17 mouse cellular contexts compared by ENCODE assay signal in the genomic region with DNA sequence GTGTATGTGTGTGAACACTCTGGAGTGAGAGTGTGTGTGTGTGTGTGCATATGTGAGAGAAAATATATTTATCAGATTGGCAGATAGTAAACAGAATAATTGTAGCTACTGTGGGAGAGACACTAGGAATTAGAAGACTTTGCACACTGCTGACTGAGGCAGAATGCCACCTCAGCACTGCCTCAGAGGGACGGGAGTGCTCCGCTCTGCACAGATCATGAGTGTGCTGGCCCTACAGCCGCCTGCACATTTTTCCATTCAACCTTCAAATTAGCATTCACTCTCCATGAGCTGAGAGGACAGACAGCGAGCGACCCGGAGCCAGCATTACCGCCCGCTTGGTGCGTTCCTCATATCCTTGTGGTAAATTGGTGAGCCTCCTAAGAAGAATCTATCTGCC.
DNase-seq lines count a peak whose midpoint lies in the region; ATAC-seq and TF ChIP-seq lines count a peak whose summit lies in the region.
"Had no signal": no experiment of that assay in that cellular context is flagged by ENCODE, and none has a peak within 500 bp of the region (broad histone marks: within the 10 kb centered on the region; RNA-seq: fewer than 3 reads in every experiment).

No protein-coding gene starts in this region.

- no peaks in the 10 kb centered on the region for H3K27me3 ChIP-seq in forebrain, embryonic 15.5 days
- no peaks in the 10 kb centered on the region for H3K27me3 ChIP-seq in forebrain, embryonic 13.5 days
- no peaks in the 10 kb centered on the region for H3K27me3 ChIP-seq in hindbrain, postnatal 0 days (ENCODE audit: insufficient read depth, low read length)
- H3K27me3 ChIP-seq: CH12.LX; embryonic facial prominence, embryonic 15.5 days had no signal

- no peak overlapping the region for H3K9ac ChIP-seq in forebrain, embryonic 15.5 days (replicated peaks)
- H3K9ac ChIP-seq in forebrain, embryonic 13.5 days: no peak overlapping the region
- no peak overlapping the region for H3K9ac ChIP-seq in hindbrain, postnatal 0 days (replicated peaks; ENCODE audit: low read length)
- H3K9ac ChIP-seq: embryonic facial prominence, embryonic 15.5 days had no signal

- 63% methylated on average over 9 of the region's 9 CpGs for whole genome bisulfite sequencing in forebrain, embryonic 15.5 days
- WGBS in forebrain, embryonic 13.5 days: 65% methylated on average over 9 of the region's 9 CpGs
- WGBS in hindbrain, postnatal 0 days: 37% methylated on average over 9 of the region's 9 CpGs

- H3K4me2 ChIP-seq in forebrain, embryonic 15.5 days (replicated peaks): no peak overlapping the region
- H3K4me2 ChIP-seq in forebrain, embryonic 13.5 days: no peak overlapping the region
- 0 out of 2 replicates have a peak overlapping the region, but pooled peaks have one; percentile 16 for H3K4me2 ChIP-seq in hindbrain, postnatal 0 days (ENCODE audit: low read depth, low read length)
- H3K4me2 ChIP-seq: embryonic facial prominence, embryonic 15.5 days had no signal

- DNase-seq in layer of hippocampus, adult 2 months (ENCODE audit: low spot score in 2 of 2): no peak
- no peak for DNase-seq in layer of hippocampus, adult 18-20 months (ENCODE audit: low spot score in 2 of 2)
- peak; percentile 53 for DNase-seq in Muller cell, postnatal 12 days (ENCODE audit: inconsistent ontology term)
- no peak for DNase-seq in hindbrain, postnatal 0 days (ENCODE audit: low spot score)
- DNase-seq in urinary bladder, postnatal 10 days (ENCODE audit: low spot score): no peak
- DNase-seq: cerebellum, adult 9-11 months; gastrocnemius, adult 2 months; kidney, adult 18-20 months; liver; lung, postnatal 10 days; thymus, postnatal 14 days had no signal

- no peak for TF ChIP-seq CTCF in layer of hippocampus, adult 2 months (conservative IDR thresholded peaks at IDR 0.05)
- no peak for TF ChIP-seq CTCF in hindbrain, postnatal 0 days (IDR thresholded peaks at IDR 0.05; ENCODE audit: low read depth)

- no peak for ATAC-seq in forebrain, embryonic 15.5 days (replicated peaks)
- no peak for ATAC-seq in forebrain, embryonic 13.5 days
- peak; percentile 72 for ATAC-seq in hindbrain, postnatal 0 days

- H3K4me1 ChIP-seq in forebrain, embryonic 15.5 days: peaks cover 43% of the 10 kb centered on the region
- H3K4me1 ChIP-seq in forebrain, embryonic 13.5 days: peaks cover 43% of the 10 kb centered on the region
- no peaks in the 10 kb centered on the region for H3K4me1 ChIP-seq in hindbrain, postnatal 0 days (ENCODE audit: insufficient read depth, low read length)

- peak overlapping the region; percentile 13; the same call in 1 of the 2 replicates for H3K27ac ChIP-seq in forebrain, embryonic 15.5 days (replicated peaks)
- H3K27ac ChIP-seq in forebrain, embryonic 13.5 days: no peak overlapping the region
- H3K27ac ChIP-seq in layer of hippocampus, adult 2 months: peak overlapping the region; percentile 37; the same call in 1 of the 2 replicates
- 0 out of 2 replicates have a peak overlapping the region, but pooled peaks have one; percentile 8 for H3K27ac ChIP-seq in hindbrain, postnatal 0 days
- H3K27ac ChIP-seq: embryonic facial prominence, embryonic 15.5 days; gastrocnemius, adult 2 months; heart, embryonic 10.5 days; kidney, postnatal 0 days had no signal

- H3K9me3 ChIP-seq in forebrain, embryonic 15.5 days: no peaks in the 10 kb centered on the region
- H3K9me3 ChIP-seq in forebrain, embryonic 13.5 days (replicated peaks): no peaks in the 10 kb centered on the region
- H3K9me3 ChIP-seq in hindbrain, postnatal 0 days (ENCODE audit: low read length): no peaks in the 10 kb centered on the region
- H3K9me3 ChIP-seq: embryonic facial prominence, embryonic 15.5 days; heart, embryonic 10.5 days had no signal

- H3K36me3 ChIP-seq in forebrain, embryonic 15.5 days: no peaks in the 10 kb centered on the region
- no peaks in the 10 kb centered on the region for H3K36me3 ChIP-seq in forebrain, embryonic 13.5 days (ENCODE audit: poor library complexity, severe bottlenecking)
- no peaks in the 10 kb centered on the region for H3K36me3 ChIP-seq in hindbrain, postnatal 0 days (ENCODE audit: insufficient read depth, low read length)
- H3K36me3 ChIP-seq: embryonic facial prominence, embryonic 15.5 days; heart, embryonic 10.5 days had no signal

- no peak overlapping the region for H3K4me3 ChIP-seq in forebrain, embryonic 15.5 days
- no peak overlapping the region for H3K4me3 ChIP-seq in forebrain, embryonic 13.5 days
- no peak overlapping the region for H3K4me3 ChIP-seq in layer of hippocampus, adult 2 months
- no peak overlapping the region for H3K4me3 ChIP-seq in hindbrain, postnatal 0 days (ENCODE audit: low read length)
- H3K4me3 ChIP-seq: embryonic facial prominence, embryonic 15.5 days; gastrocnemius, adult 2 months; heart, embryonic 10.5 days had no signal
